In the genomic region with DNA sequence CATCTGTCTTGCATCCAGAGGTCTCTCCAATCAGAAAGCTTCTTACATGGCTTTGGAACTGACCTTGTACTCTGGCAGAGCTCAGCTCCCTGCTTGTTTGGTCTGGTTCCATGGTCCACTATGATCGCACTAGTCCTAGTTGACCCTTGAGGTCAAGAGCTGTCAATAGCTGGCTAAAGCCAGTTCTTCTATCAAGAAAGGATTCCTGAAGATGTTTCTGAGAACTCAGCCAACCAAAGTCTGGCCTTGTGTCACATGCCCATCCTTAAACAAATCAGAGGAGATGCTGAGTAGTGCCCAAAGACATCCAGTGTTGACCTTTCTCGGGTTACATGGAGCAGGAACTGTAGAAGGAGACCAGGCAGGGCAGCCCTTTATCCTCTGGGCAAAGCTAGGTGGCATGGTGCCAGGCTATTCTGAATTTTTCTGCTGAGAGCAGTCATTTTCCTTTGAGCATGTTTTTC, we compare ENCODE assay signal across 8 mouse cellular contexts.
DNase-seq lines count a peak whose midpoint lies in the region.

No protein-coding gene starts in this region.

- peak; percentile 36 to 46 for DNase-seq in adrenal gland, adult 18-20 months (ENCODE audit: low spot score in 2 of 2)
- DNase-seq in adrenal gland, postnatal 4 days (ENCODE audit: low spot score in 2 of 2) = no peak
- DNase-seq in testis, postnatal 10 days (ENCODE audit: low spot score) = peak; percentile 66
- no peak for DNase-seq in testis, postnatal 14 days (ENCODE audit: low spot score)
- DNase-seq in kidney, postnatal 25 days = peak; percentile 92 to 93
- DNase-seq in yolk sac, embryonic 10.5 days (ENCODE audit: low spot score) = peak; percentile 80
- DNase-seq in thymus, postnatal 10 days (ENCODE audit: low spot score in 2 of 2) = no peak
- no peak for DNase-seq in left cerebral cortex, adult 18-20 months (ENCODE audit: low spot score in 2 of 2)

Comparison
In these comparisons a context has a peak if more than half of its experiments do, and no peak if none do; other contexts are left out.
1. DNase-seq: peak in adrenal gland, adult 18-20 months (2 of 2), testis, postnatal 10 days (single experiment), kidney, postnatal 25 days (2 of 2) and yolk sac, embryonic 10.5 days (single experiment); none in adrenal gland, postnatal 4 days (0 of 2), testis, postnatal 14 days (single experiment), thymus, postnatal 10 days (0 of 2) and left cerebral cortex, adult 18-20 months (0 of 2).